Mouse (Mus musculus) lung, postnatal 0 days (tissue): ENCODE measurements around the gene Bcl3.

Source experiments
- CTCF ChIP-seq: IDR thresholded peaks from 2 replicates; pipeline ENCODE4 v1.5.1; 2016; ENCODE audit warnings: antibody characterized with exemption, mild to moderate bottlenecking
- EP300 ChIP-seq: IDR thresholded peaks from 2 replicates; pipeline ENCODE4 v1.6.1; 2016; ENCODE audit warnings: antibody characterized with exemption, mild to moderate bottlenecking, control low read depth

DNA sequence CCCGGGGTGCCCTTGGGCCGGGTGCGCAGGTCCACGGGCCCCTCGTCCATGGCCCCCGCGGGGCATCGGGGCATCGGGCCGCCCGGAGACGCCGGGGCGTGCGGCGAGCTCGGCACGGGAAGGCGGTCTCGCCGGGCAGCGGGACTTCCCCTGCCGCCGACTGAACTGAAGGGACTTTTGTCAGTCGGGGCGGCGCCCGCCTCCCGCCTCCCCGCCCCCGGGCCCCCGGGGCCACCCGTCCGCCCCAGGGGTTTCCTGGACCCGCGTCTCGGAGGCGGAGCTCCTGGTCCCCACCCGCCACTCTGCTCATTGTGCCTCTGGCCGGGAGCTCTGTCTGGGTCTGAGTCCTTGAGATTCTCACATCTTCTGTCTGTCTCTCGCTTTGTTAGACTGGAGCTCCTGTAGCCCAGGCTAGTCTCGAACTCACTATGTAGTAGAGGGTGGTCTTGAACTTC is at the start of gene Bcl3:
- TF ChIP-seq CTCF, result no peak
- TF ChIP-seq EP300, result no peak
